Mouse (Mus musculus): ENCODE measurements around the gene Esrrg. TPM values are rescaled to one million over a fixed set of nuclear protein-coding genes. Genes with fewer than 3 reads are reported as not detected.

The Esrrg gene
- polyA plus RNA-seq, 1 experiment from 2014 or later = 14.6 TPM

- no peak overlapping the region for H3K4me3 ChIP-seq (ENCODE audit: low read depth, low read length)
- no peak overlapping the region for H3K9ac ChIP-seq (ENCODE audit: low read depth, low read length)
- 62% methylated on average over 8 of the region's 8 CpGs for whole genome bisulfite sequencing
- H3K4me2 ChIP-seq (replicated peaks; ENCODE audit: low read depth, low read length) = no peak overlapping the region
- H3K4me1 ChIP-seq (replicated peaks; ENCODE audit: control insufficient read depth, insufficient read depth, low read length) = no peaks in the 10 kb centered on the region
- DNase-seq (ENCODE audit: low spot score) (no peak), ATAC-seq (ENCODE audit: low FRiP score) (no peak)
- no peaks in the 10 kb centered on the region for H3K27me3 ChIP-seq (ENCODE audit: control insufficient read depth, insufficient read depth, low read length)
- no peaks in the 10 kb centered on the region for H3K9me3 ChIP-seq (ENCODE audit: control insufficient read depth, low read length)
- no peak overlapping the region for H3K27ac ChIP-seq (ENCODE audit: low read depth, low read length)
- no peaks in the 10 kb centered on the region for H3K36me3 ChIP-seq (ENCODE audit: control insufficient read depth, insufficient read depth, low read length)
These were observed 427.4 kb downstream of the Esrrg start for GRCm38 (mm10) chr1:188035957-188036356.

GRCm38 (mm10) chr1:188046691-188047121, 438.1 kb downstream of the Esrrg start:
- ATAC-seq (ENCODE audit: low FRiP score) = no peak
- H3K4me3 ChIP-seq (ENCODE audit: low read depth, low read length) = no peak overlapping the region
- H3K4me1 ChIP-seq (replicated peaks; ENCODE audit: control insufficient read depth, insufficient read depth, low read length) = no peaks in the 10 kb centered on the region
- H3K4me2 ChIP-seq (replicated peaks; ENCODE audit: low read depth, low read length) = no peak overlapping the region
- no peak for DNase-seq (ENCODE audit: low spot score)
- H3K9ac ChIP-seq (ENCODE audit: low read depth, low read length) = no peak overlapping the region
- no peaks in the 10 kb centered on the region for H3K36me3 ChIP-seq (ENCODE audit: control insufficient read depth, insufficient read depth, low read length)
- no peaks in the 10 kb centered on the region for H3K27me3 ChIP-seq (ENCODE audit: control insufficient read depth, insufficient read depth, low read length)
- no peak overlapping the region for H3K27ac ChIP-seq (ENCODE audit: low read depth, low read length)
- 82% methylated on average over 6 of the region's 6 CpGs for WGBS
- no peaks in the 10 kb centered on the region for H3K9me3 ChIP-seq (ENCODE audit: control insufficient read depth, low read length)

- WGBS = 88% methylated on average over 3 of the region's 3 CpGs
- no peaks in the 10 kb centered on the region for H3K9me3 ChIP-seq (ENCODE audit: control insufficient read depth, low read length)
- ATAC-seq (ENCODE audit: low FRiP score) (no peak), DNase-seq (ENCODE audit: low spot score) (no peak)
- H3K27ac ChIP-seq (ENCODE audit: low read depth, low read length) = no peak overlapping the region
- H3K4me2 ChIP-seq (replicated peaks; ENCODE audit: low read depth, low read length) = no peak overlapping the region
- no peaks in the 10 kb centered on the region for H3K27me3 ChIP-seq (ENCODE audit: control insufficient read depth, insufficient read depth, low read length)
- H3K4me1 ChIP-seq (replicated peaks; ENCODE audit: control insufficient read depth, insufficient read depth, low read length) = no peaks in the 10 kb centered on the region
- H3K4me3 ChIP-seq (ENCODE audit: low read depth, low read length) = no peak overlapping the region
- H3K36me3 ChIP-seq (ENCODE audit: control insufficient read depth, insufficient read depth, low read length) = no peaks in the 10 kb centered on the region
- H3K9ac ChIP-seq (ENCODE audit: low read depth, low read length) = no peak overlapping the region
These were observed 438.6 kb downstream of the Esrrg start for GRCm38 (mm10) chr1:188047148-188047547.

- no peaks in the 10 kb centered on the region for H3K9me3 ChIP-seq (ENCODE audit: control insufficient read depth, low read length)
- ATAC-seq (ENCODE audit: low FRiP score) (no peak), DNase-seq (ENCODE audit: low spot score) (no peak)
- H3K9ac ChIP-seq (ENCODE audit: low read depth, low read length) = no peak overlapping the region
- H3K27ac ChIP-seq (ENCODE audit: low read depth, low read length) = no peak overlapping the region
- no peak overlapping the region for H3K4me3 ChIP-seq (ENCODE audit: low read depth, low read length)
- H3K4me2 ChIP-seq (replicated peaks; ENCODE audit: low read depth, low read length) = no peak overlapping the region
- WGBS = 68% methylated on average over 3 of the region's 3 CpGs
- no peaks in the 10 kb centered on the region for H3K36me3 ChIP-seq (ENCODE audit: control insufficient read depth, insufficient read depth, low read length)
- H3K27me3 ChIP-seq (ENCODE audit: control insufficient read depth, insufficient read depth, low read length) = no peaks in the 10 kb centered on the region
- H3K4me1 ChIP-seq (replicated peaks; ENCODE audit: control insufficient read depth, insufficient read depth, low read length) = no peaks in the 10 kb centered on the region
These were observed 447.3 kb downstream of the Esrrg start for GRCm38 (mm10) chr1:188055888-188056287.

GRCm38 (mm10) chr1:188057892-188058291, 449.3 kb downstream of the Esrrg start:
- no peak overlapping the region for H3K9ac ChIP-seq (ENCODE audit: low read depth, low read length)
- 42% methylated on average over 4 of the region's 4 CpGs for WGBS
- DNase-seq (ENCODE audit: low spot score) (no peak), ATAC-seq (ENCODE audit: low FRiP score) (no peak)
- no peak overlapping the region for H3K27ac ChIP-seq (ENCODE audit: low read depth, low read length)
- no peak overlapping the region for H3K4me3 ChIP-seq (ENCODE audit: low read depth, low read length)
- H3K27me3 ChIP-seq (ENCODE audit: control insufficient read depth, insufficient read depth, low read length) = no peaks in the 10 kb centered on the region
- no peaks in the 10 kb centered on the region for H3K36me3 ChIP-seq (ENCODE audit: control insufficient read depth, insufficient read depth, low read length)
- H3K9me3 ChIP-seq (ENCODE audit: control insufficient read depth, low read length) = no peaks in the 10 kb centered on the region
- no peak overlapping the region for H3K4me2 ChIP-seq (replicated peaks; ENCODE audit: low read depth, low read length)
- H3K4me1 ChIP-seq (replicated peaks; ENCODE audit: control insufficient read depth, insufficient read depth, low read length) = no peaks in the 10 kb centered on the region

- no peak overlapping the region for H3K9ac ChIP-seq (ENCODE audit: low read depth, low read length)
- ATAC-seq (ENCODE audit: low FRiP score) (no peak), DNase-seq (ENCODE audit: low spot score) (no peak)
- whole genome bisulfite sequencing = 81% methylated on average over 6 of the region's 6 CpGs
- H3K27ac ChIP-seq (ENCODE audit: low read depth, low read length) = no peak overlapping the region
- no peaks in the 10 kb centered on the region for H3K36me3 ChIP-seq (ENCODE audit: control insufficient read depth, insufficient read depth, low read length)
- H3K4me2 ChIP-seq (replicated peaks; ENCODE audit: low read depth, low read length) = no peak overlapping the region
- H3K4me1 ChIP-seq (replicated peaks; ENCODE audit: control insufficient read depth, insufficient read depth, low read length) = no peaks in the 10 kb centered on the region
- H3K4me3 ChIP-seq (ENCODE audit: low read depth, low read length) = no peak overlapping the region
- no peaks in the 10 kb centered on the region for H3K9me3 ChIP-seq (ENCODE audit: control insufficient read depth, low read length)
- no peaks in the 10 kb centered on the region for H3K27me3 ChIP-seq (ENCODE audit: control insufficient read depth, insufficient read depth, low read length)
These were observed 450.4 kb downstream of the Esrrg start for GRCm38 (mm10) chr1:188059006-188059405.

- Histone ChIP-seq H3K9ac (ENCODE audit: low read depth, low read length) (no peak overlapping the region), H3K9me3 (ENCODE audit: control insufficient read depth, low read length) (no peaks in the 10 kb centered on the region), H3K4me1 (replicated peaks; ENCODE audit: control insufficient read depth, insufficient read depth, low read length) (no peaks in the 10 kb centered on the region), H3K4me2 (replicated peaks; ENCODE audit: low read depth, low read length) (no peak overlapping the region), H3K27me3 (ENCODE audit: control insufficient read depth, insufficient read depth, low read length) (no peaks in the 10 kb centered on the region), H3K27ac (ENCODE audit: low read depth, low read length) (no peak overlapping the region), H3K36me3 (ENCODE audit: control insufficient read depth, insufficient read depth, low read length) (no peaks in the 10 kb centered on the region), H3K4me3 (ENCODE audit: low read depth, low read length) (no peak overlapping the region)
- DNase-seq (ENCODE audit: low spot score) (no peak), ATAC-seq (ENCODE audit: low FRiP score) (no peak)
- 85% methylated on average over 7 of the region's 7 CpGs for WGBS
These were observed 451.9 kb downstream of the Esrrg start for GRCm38 (mm10) chr1:188060493-188060892.

GRCm38 (mm10) chr1:188068833-188069232, 460.2 kb downstream of the Esrrg start:
- Histone ChIP-seq H3K4me3 (ENCODE audit: low read depth, low read length) (no peak overlapping the region), H3K36me3 (ENCODE audit: control insufficient read depth, insufficient read depth, low read length) (no peaks in the 10 kb centered on the region), H3K4me1 (replicated peaks; ENCODE audit: control insufficient read depth, insufficient read depth, low read length) (no peaks in the 10 kb centered on the region), H3K27ac (ENCODE audit: low read depth, low read length) (no peak overlapping the region), H3K4me2 (replicated peaks; ENCODE audit: low read depth, low read length) (no peak overlapping the region), H3K9me3 (ENCODE audit: control insufficient read depth, low read length) (no peaks in the 10 kb centered on the region), H3K27me3 (ENCODE audit: control insufficient read depth, insufficient read depth, low read length) (no peaks in the 10 kb centered on the region), H3K9ac (ENCODE audit: low read depth, low read length) (no peak overlapping the region)
- DNase-seq (ENCODE audit: low spot score) (no peak), ATAC-seq (ENCODE audit: low FRiP score) (no peak)
- 89% methylated on average over 9 of the region's 9 CpGs for WGBS

- Histone ChIP-seq H3K4me3 (ENCODE audit: low read depth, low read length) (no peak overlapping the region), H3K36me3 (ENCODE audit: control insufficient read depth, insufficient read depth, low read length) (no peaks in the 10 kb centered on the region), H3K4me2 (replicated peaks; ENCODE audit: low read depth, low read length) (no peak overlapping the region), H3K27me3 (ENCODE audit: control insufficient read depth, insufficient read depth, low read length) (no peaks in the 10 kb centered on the region), H3K9ac (ENCODE audit: low read depth, low read length) (no peak overlapping the region), H3K27ac (ENCODE audit: low read depth, low read length) (no peak overlapping the region), H3K4me1 (replicated peaks; ENCODE audit: control insufficient read depth, insufficient read depth, low read length) (no peaks in the 10 kb centered on the region), H3K9me3 (ENCODE audit: control insufficient read depth, low read length) (no peaks in the 10 kb centered on the region)
- ATAC-seq (ENCODE audit: low FRiP score) = no peak
- no peak for DNase-seq (ENCODE audit: low spot score)
These were observed 461.3 kb downstream of the Esrrg start for GRCm38 (mm10) chr1:188069849-188070248.

Measured in hindbrain, embryonic 11.5 days (tissue).